Mouse (Mus musculus) erythroblast, adult 5-6 weeks (primary cell): ENCODE results near the gene Hcrt. TPM values are rescaled to one million over a fixed set of nuclear protein-coding genes. Genes with fewer than 3 reads are reported as not detected.
A peak's percentile ranks its signal among the peaks of the same experiment; 100 is the strongest.

Experiments used
- ATAC-seq: replicated peaks from 2 replicates; pipeline ENCODE4 v1.8.0; 2016; ENCODE audit warnings: moderate number of reproducible peaks, mild to moderate bottlenecking, moderate TSS enrichment, inconsistent platforms; ENCODE audit not compliant: poor library complexity, low FRiP score, severe bottlenecking
- total RNA-seq, 2 experiments: library from RNA; stranded (forward) in 1 of 2; stranded (reverse) in 1 of 2; fragments of 150-400 nt in 1 of 2; fragments of 200-764, 138-1000 nt in 1 of 2; gene quantifications; 2 replicates each; pipeline versions ENCODE4 v1.2.3 to v1.2.4; 2015 to 2017; ENCODE audit warnings: low replicate concordance in 2 of 2

The Hcrt gene
- total RNA-seq, 2 experiments from 2014 or later = not detected

DNA sequence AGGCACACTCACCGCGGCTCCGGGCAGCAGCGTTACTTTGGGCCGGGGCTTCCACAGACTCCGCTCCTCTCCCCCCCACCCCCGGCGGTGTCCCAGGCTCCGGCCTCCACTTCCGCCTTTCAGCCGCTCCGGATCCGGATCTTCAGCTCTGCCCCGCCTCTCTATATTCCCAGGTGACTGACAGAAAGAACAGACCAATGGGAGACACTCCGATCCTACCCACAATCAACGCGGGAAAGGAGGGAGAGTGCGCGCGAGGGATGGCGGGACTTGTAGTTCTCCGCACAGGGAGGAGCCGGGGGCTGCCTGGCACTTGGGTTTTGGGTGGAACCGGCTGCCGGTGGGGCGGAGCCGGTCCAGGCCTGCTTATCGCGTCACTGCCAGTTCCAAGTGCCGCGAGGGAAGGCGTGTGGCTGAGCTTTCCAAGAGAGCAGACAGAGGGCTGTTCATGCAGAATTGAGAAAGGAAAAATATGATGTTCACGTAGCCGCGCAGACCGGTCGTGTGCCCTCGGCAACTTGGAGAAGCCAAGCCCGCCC, 24.6 kb downstream of the Hcrt start, which contains the start of gene Rab5c:
Gene Rab5c (minus strand): TSS at position 150 of the 539 bp plus-strand sequence.
- peak; percentile 89 for ATAC-seq

DNA sequence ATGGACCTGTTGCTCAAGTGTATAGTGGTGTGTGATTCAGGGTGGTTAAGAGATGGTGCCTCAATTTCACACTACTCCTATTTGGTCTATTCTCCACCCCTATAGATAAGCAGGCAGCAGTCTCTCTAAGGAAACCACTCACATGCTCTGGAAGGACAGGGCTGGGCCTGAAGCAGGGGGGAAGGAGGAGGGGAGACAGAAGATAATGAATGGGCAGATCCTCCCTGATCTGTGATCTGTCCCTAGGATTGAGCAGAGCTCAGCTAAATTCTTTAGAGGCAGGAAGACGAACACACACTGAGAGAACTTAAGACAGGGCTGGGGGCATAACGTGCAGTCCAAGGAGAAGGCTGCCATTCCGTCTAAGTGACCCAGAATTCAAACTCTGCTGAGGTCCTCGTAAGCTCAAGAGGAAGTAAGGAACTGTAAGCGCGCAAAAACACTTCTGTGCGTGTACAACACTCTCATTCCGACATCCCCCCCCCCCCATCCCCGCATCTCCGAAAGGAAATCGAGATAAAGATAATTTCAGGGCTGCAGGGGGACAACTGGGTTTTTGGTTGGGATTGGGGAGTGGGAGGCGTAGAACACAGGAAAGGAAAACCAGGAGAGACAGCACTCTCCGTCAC, 25.5 kb downstream of the Hcrt start:
- peak; percentile 56 for ATAC-seq

DNA sequence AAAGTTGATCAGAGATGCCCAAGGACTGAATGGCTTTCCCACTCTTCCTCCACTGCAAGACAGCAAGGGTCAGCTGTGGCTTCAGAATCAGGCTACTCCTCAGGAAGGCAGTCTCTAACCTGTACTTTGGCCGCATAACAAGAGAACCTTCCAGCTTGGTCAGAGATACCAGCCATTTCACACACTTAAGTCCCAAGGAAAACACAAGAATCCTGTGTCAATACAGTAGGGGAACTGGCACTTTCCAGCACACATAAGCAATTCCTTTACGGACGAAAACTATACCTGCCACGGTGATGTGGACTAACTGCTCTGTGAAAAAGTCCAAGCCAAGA, 26.0 kb downstream of the Hcrt start:
- no peak for ATAC-seq

DNA sequence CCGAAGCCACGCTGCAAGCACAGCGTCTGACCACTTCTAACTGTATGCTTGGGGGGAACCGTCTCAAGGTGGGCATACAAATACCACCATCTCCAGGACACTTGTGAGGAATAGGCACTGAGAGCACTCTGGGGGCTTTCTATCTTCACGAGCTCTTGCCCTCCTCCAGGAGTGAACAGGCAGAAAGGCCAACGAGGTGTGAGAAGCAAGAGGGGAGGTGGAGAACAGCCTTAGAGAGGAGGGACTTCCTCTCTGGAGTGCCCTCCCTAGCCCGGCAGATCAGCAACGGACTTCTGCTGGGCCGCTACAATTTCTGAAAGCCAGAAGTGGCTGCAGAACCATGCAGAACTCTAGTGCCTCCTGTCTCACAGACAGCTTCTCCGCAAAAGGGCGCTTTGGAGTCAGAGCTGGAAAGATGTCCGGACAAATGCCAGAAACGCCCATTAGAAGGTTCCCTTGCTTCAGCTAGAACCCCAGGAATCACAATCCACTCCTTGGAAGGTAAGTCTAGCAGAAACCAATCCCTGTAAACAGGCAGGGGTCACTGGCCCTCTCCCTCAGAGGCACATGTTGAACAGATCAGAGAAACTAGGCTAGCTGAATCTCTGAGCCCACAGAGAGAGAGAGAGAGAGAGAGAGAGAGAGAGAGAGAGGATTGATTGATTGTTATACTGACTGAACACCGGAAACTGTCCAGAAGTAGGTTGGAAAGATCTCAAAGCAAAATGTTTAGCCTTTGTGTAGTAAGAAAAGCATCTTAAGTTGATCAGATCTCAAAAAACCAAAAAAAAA, 26.6 kb downstream of the Hcrt start:
- peak; percentile 28 for ATAC-seq

DNA sequence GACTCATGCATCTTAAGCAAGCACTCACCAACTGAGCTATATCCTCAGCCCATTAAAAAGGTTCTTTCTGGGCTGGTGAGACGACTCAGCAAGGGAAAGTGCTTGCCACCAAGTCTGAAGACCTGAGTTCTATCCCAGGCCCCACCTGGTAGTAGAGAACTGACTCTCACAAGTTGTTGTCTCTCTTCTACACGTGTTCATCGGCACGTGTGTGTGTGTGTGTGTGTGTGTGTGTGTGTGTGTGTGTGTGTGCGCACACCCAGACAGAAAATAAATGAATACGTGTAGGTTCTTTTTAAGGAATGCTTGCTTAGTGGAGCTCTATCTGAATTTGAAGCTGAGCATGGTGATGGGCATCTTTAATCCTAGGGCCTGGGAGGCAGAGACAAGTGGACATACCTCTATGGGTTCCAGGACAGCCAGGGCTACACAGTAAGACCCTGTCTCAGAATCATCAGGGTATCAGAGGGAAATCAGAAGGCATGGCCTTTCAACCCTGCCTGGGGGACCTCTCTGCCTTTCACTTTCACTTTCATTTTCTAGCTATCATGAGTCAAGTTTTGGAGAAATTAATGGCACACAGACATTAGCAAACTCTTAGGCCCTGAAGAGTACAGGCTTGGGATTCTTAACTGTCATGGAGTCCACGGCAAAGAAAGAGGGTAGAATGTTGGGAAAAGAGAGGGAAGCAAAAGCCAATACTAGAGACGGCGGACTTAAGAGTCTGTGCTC, 27.4 kb downstream of the Hcrt start:
- ATAC-seq = no peak

DNA sequence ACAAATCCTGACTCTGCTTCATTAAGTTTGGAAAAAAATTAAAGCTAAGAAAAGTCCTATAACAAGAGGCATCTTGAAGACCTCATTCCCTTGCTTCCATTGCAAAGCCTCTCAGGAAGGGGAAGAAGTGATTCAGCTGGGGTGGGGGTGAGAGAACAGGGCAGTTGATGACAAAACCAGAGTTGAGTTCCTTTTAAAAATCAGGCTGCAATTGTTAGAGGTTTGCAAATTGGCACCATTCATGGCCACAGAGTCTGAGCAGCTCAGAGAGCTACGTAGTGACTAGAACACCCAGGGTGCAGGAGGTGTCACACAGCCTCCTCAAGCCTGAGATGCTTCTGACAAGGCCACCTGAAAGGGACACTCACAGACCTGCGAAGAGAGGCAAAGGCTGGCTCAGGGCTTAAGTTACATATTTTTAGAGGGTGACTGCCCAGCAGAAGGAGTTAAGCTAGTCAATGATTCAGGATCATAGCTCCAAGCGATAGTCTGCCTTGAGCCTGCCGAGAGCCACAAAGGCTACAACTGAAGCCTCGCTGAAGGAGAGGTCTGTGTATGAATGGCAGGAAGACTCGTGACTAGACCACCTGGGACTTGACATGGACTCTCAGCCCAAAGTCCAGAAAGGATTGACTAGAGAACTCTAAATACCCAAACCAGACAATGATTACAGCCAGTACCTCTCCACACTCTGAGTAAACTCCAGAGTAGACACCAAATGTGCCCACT, 32.1 kb downstream of the Hcrt start:
- ATAC-seq = no peak

DNA sequence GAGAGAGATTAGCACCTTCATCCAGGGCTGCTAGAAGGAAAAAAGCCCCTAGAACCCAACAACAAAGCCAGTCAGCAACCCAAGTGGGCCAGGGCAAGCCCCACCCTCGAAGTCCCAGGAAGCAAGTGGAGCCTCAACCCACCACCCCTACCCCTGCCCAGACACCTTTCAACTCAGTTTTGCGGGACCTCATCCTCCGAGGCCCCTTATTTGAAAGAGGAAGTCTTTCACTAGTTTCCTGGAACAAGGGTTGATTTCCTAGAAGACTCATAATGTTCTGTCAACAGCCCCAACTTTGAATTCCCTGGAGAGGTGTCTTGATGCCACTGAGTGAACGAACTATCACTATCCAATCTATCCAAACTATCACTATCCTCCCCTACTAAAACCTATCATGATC, 32.8 kb downstream of the Hcrt start:
- ATAC-seq = no peak

DNA sequence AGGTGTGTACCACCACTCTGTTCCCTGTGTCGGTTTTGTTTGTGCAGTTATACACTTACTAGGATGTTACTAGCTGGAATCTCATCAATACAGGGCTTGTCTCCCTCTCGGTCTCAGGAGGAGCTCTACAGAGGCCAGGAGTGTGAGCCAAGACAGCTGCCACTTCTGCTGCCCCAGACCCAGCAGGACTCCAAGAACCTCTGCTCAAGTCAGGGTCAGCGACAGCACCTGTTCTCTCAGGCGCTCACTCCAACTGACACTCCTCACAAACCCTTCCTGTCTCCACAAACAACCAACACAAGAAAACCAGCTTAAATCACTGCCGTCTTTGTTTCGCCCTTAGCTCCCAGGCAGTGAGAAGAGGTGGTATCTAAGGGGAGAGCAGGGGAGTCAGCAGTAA, 34.1 kb downstream of the Hcrt start:
- ATAC-seq = no peak

DNA sequence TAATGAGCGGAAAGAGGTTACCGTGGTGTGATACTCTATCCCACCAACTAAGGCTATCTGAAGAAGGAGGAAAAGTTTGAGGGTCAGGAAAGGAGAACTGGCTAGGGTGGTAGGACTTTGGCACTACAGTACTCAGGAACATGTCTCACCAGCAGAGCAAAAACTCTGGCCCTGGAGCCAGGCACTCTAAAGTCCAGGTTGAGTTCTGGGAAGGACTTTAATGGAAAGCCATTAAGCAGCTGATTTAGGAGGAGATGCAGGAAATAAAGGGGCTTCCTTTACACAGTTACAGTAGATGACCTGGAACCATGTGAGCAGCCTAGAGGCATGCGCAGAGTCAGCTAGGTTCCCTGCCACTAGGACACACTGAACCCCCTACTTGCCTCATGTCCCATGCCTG, 35.5 kb downstream of the Hcrt start:
- ATAC-seq = no peak

DNA sequence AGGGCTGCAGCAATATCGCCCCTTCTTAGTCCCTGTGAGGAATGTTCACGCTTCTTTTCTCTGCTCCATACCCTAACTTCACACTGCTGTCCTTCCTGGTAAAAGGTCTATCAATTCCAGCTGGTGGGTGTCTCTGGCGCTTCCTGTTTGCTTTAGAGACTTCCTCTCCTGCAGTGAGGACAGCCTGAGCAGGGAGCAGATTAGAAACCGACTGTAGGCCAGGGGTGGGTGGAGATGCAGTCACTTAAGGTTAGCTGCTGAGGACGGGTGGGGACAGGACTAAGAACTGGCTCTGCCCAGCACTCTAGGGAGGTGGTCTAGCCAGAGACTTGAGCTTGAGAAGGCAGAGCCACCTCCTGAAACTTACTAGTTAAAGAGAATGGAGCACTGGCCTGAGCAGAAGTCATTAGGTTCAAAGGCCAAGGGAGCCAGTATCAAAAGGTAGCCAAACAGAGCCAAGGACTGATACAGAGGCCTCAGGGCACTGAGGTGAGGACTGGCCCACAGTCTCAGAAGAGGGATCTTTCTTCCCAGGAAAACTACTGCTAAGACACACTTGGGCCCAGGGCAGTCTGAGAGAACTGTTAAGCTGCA, 37.7 kb downstream of the Hcrt start:
- 0 out of 2 replicates have a peak, but pooled peaks have one; percentile 16 for ATAC-seq

DNA sequence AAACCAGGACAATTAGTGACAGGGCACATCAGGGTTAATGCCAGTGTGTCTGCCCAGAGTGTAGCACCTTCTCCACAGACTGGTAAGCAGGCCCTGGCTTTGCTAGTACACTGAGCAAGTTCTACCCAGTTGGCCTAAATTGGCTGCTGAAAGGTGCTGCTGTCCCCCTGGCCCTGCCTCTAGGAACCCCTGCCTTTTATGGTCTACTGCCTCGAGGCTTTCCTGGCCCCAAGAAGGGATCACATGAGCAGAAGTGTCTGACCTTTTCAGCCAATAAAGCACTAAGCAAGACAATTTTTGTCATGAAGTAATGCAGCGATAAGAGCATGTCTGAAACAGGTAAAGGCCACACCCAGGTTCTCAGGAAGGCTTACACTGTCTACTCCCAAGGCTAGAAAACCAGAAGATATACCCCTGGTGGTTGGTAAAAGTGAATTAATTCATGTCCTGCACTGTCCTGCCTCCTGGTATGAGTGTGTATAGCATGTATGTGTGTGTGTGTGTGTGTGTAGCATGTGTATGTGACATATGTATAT, 40.2 kb downstream of the Hcrt start:
- 0 out of 2 replicates have a peak, but pooled peaks have one; percentile 1 for ATAC-seq

DNA sequence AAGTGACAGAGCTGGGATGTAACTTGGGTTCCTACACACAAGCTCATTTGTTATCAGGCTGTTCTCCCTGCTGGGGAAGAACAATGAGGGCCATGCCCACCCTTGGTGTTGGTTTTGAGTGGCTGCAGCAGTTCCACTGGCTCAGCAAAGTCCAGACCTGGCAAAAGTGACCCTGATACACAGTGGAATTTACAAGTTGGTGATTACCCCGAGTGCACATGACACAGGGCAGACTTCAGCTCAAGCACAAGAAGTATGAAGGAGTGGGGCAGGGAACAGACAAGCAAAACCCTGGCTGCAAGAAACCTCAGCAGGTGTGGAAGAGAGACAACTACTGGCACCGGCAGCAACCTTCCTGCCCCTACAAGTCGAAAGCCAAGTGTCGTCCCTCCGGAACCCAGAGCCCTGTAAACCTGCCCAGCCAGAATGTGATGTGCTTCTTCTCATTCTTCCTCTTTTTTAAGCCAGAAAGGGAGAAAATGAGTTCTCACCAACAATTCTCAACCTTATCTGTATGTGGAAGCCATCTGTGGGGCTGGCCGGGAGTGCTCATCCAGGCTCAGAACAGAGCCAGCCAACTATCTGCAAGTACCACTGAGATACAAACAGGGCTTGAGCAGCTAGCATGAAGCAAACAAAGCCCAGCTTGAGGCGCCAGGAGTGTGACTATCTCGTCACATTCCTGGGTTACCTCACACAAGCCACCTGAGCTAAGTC, 40.8 kb downstream of the Hcrt start:
- peak; percentile 44 for ATAC-seq

DNA sequence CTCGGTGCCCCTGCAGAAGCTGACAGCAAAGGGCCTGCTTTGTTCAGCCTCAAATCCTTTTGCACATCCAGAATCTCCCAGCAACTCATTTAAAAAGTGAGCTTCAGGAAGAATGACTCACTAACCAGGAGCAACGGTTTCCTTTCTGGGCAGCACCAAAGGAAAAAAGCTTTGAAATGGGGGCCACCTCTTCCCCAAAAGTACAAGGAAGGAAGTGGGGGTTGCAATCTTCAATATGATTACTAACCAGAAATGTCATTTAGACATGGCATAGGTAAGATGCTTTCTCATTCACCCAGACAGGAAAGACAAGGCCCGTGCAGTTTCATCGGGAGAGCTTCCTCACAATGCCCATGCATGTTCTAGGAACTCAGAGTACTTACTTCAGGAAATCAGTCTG, 41.5 kb downstream of the Hcrt start:
- ATAC-seq = no peak

DNA sequence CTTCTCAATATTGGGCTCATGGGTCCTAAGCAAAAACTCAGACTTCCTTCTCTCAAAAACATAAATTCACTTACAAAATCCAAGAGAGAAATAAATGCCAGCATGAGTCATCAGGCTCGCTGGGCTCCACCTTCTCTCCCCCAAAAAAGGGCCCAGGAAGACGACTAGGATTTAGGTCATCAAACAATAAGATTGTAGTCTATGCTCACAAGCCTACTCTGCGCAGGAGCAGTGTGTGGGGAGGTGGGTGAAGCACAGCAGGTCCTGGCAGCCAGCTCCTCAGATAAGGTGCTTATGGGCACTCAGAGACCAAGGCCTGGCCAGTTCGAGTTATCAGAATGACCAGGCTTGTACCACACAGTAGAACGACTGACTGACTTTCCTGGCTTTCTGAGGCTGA, 42.4 kb downstream of the Hcrt start:
- no peak for ATAC-seq

DNA sequence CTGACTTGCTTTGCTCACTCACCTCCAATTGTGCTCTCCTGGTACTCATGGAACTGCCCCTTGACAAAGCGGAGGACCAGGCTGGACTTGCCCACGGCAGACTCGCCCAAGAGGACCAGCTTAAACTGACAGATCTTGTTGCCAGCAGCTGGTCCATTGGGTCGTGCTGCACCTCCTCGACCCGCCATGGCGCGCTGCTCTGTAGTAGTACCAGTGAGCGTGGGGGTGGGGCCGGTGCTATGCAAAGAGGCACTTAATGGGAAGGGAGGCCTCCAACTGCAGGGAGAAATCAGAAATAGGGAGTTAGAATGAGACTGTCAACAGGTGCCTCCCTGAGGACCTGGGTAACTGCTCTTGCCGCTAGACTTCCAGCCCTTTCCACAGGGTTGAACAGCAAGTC, 42.8 kb downstream of the Hcrt start:
- no peak for ATAC-seq

DNA sequence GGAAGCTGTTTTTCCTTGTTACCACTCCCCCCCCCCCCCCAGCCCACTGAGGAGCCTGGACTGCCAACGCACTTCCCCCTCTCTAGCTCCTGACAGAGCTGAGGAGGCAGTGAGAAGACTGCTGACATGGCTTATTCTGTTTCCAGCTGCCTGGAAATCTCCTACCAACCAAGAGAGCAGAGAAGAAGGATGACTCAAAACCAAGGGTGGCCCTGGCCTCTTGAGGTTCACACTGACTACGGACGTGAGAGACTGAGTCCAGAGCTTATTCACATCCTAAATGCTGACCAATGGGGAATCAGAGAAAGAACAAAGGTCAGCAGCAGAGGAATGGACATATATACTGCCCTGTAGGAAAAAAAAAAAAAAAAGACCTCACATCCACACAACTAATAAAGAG, 43.4 kb downstream of the Hcrt start:
- ATAC-seq = no peak

DNA sequence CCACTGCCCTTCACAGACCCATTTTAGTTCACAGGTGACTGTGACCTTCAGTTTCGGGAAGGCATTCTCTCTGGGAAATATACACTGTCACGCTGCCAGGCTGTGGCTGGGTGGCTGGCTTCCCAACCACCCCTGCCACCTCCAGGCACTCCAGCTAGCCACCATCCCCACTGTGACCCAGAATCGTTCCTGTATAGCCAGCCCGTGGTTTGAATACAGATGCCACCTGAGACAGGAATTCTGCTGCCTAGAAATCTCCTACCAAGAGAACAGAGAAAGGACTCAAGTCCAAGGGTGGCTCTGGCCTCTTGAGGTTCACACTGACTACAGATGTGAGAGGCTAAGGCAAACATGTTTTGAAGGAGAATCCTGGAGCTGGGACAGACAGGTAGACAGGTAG, 43.9 kb downstream of the Hcrt start:
- ATAC-seq = no peak

DNA sequence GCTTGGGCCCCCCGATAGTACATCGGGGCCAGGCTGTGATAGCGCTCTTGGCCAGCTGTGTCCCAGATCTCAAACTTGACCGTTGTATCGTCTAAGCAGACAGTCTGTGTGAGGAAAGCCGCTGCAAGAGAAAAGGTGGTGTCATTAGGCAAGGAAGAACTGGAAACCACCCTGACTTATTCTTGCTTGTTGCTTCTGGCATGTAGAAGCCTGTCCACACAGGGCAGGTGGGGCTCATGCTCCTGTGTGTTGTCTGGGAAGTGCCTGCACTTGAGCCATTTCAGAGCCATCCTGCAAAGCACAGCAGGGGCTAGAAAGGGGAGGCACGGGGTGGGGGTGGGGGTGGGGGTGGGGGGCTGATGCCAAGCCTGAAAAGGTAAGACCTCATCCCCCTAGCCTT, 44.3 kb downstream of the Hcrt start:
- no peak for ATAC-seq

DNA sequence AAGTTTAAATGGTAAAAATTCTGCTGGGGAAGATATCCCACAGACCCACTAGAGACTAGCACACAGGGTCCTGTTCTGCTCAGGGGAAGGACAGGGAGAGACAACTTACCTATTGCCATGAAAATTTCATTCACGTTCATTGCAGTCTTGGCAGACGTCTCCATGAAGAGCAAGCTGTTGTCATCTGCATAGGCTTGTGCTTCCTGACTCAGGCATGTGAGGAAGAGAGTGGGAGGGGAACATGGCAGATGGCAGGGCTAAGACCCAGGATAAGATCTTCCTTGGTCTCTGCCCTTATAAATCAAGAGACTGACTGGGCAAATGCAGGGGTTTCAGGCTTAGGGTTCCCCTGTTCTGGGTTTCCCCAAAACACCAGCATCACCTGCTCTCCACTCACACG, 46.1 kb downstream of the Hcrt start:
- ATAC-seq = no peak
